11 mouse cellular contexts compared by ENCODE assay signal in the genomic region with DNA sequence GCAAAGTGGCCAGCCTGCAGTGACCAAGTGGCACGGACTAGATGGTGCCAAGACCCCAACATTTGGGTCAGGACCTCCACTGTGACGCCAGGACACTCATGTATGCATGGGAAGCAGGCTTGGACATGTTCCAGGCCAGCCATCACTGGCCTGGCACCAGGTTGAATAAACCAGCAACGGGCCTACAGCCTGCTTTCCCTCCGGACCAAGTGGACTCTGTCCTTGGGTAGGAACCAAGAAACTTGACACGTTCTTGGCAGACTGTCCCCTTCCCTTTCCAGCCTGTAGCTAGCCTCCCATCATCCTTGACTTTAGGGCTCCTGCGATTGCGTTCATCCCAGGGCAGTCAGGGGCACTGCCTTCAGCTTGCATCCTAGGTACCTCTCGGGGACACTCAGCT. TPM values are rescaled to one million over a fixed set of nuclear protein-coding genes. Genes with fewer than 3 reads are reported as not detected.
DNase-seq lines count a peak whose midpoint lies in the region; ATAC-seq and TF ChIP-seq lines count a peak whose summit lies in the region.
"Had no signal": no experiment of that assay in that cellular context is flagged by ENCODE, and none has a peak within 500 bp of the region (broad histone marks: within the 10 kb centered on the region; RNA-seq: fewer than 3 reads in every experiment).

No protein-coding gene starts in this region.

- H3K4me3 ChIP-seq in lung, adult 2 months (replicated peaks; ENCODE audit: extremely low read depth, low read depth, low read length), result no peak overlapping the region
- H3K4me3 ChIP-seq: limb, embryonic 15.5 days; neural tube, embryonic 13.5 days had no signal

- no peak for TF ChIP-seq CTCF in lung, adult 2 months (IDR thresholded peaks at IDR 0.05; ENCODE audit: insufficient read depth, low read length)

- H3K4me1 ChIP-seq in lung, adult 2 months (ENCODE audit: control insufficient read depth, insufficient read depth, low read length), result no peaks in the 10 kb centered on the region

- DNase-seq in lung, adult 18-20 months, result peak; percentile 53 to 63
- no peak for DNase-seq in lung, adult 2 months
- peak; percentile 90 for DNase-seq in gastrocnemius, adult 18-20 months (ENCODE audit: low spot score)
- DNase-seq in kidney, adult 8-10 months, result peak; percentile 86 to 89
- peak; percentile 89 for DNase-seq in skeletal muscle tissue, adult 2 months (ENCODE audit: low read depth, low spot score)
- no peak for DNase-seq in spleen, postnatal 14 days (ENCODE audit: low spot score in 2 of 2)
- DNase-seq: thymus, postnatal 36 days had no signal

- 51% methylated on average over 8 of the region's 8 CpGs for WGBS in lung, adult 2 months

- no peak for ATAC-seq in granulocyte monocyte progenitor cell, adult 5-6 weeks (replicated peaks; ENCODE audit: poor library complexity, severe bottlenecking)
- ATAC-seq: Patski had no signal

- TF ChIP-seq POLR2A in lung, adult 2 months (IDR thresholded peaks at IDR 0.05; ENCODE audit: borderline replicate concordance, extremely low read depth, low read depth, low read length), result no peak

RNA-seq across cellular contexts. Expression of a gene that starts 11.2 kb away (rescaled TPM):
- polyA plus RNA-seq in lung, adult 2 months (2012; rRNA removed), result 378 and 717 TPM in 2 replicates
- 10 to 100 TPM; 41.6 to 68.4 TPM for total RNA-seq in gastrocnemius, adult 18-20 months (2021)
- 7.7 and 12.3 TPM in 2 replicates for total RNA-seq in granulocyte monocyte progenitor cell, adult 5-6 weeks (2014; fragmentation: Nextera tagmentation)
- total RNA-seq in granulocyte monocyte progenitor cell, adult 5-6 weeks (2017), result 24.6 and 27.0 TPM in 2 replicates

RNA-seq across cellular contexts. Expression of a gene that starts 14.5 kb away (rescaled TPM):
- polyA plus RNA-seq in lung, adult 2 months (2012; rRNA removed), result 75.2 and 76.3 TPM in 2 replicates
- total RNA-seq in gastrocnemius, adult 18-20 months (2021), result 10 to 100 TPM; 65.4 to 70.3 TPM
- total RNA-seq in granulocyte monocyte progenitor cell, adult 5-6 weeks (2014; fragmentation: Nextera tagmentation), result 187 and 226 TPM in 2 replicates
- total RNA-seq in granulocyte monocyte progenitor cell, adult 5-6 weeks (2017), result 247 and 312 TPM in 2 replicates

RNA-seq across cellular contexts. Expression of a gene that starts 15.7 kb away (rescaled TPM):
- polyA plus RNA-seq in lung, adult 2 months (2012; rRNA removed), result 0.03 TPM in 1 of 2 replicates, not detected in the other
- total RNA-seq in gastrocnemius, adult 18-20 months (2021), result not detected
- not detected in 2 replicates for total RNA-seq in granulocyte monocyte progenitor cell, adult 5-6 weeks (2014; fragmentation: Nextera tagmentation)
- not detected in 2 replicates for total RNA-seq in granulocyte monocyte progenitor cell, adult 5-6 weeks (2017)

RNA-seq across cellular contexts. Expression of a gene that starts 27.4 kb away (rescaled TPM):
- 32.2 and 33.7 TPM in 2 replicates for polyA plus RNA-seq in lung, adult 2 months (2012; rRNA removed)
- total RNA-seq in gastrocnemius, adult 18-20 months (2021), result 10 to 100 TPM; 11.9 to 13.7 TPM
- 8.5 and 31.0 TPM in 2 replicates for total RNA-seq in granulocyte monocyte progenitor cell, adult 5-6 weeks (2014; fragmentation: Nextera tagmentation)
- 6.5 and 6.9 TPM in 2 replicates for total RNA-seq in granulocyte monocyte progenitor cell, adult 5-6 weeks (2017)

RNA-seq across cellular contexts. Expression of a gene that starts 30.8 kb away (rescaled TPM):
- polyA plus RNA-seq in lung, adult 2 months (2012; rRNA removed), result 0.43 and 1.2 TPM in 2 replicates
- not detected for total RNA-seq in gastrocnemius, adult 18-20 months (2021)
- total RNA-seq in granulocyte monocyte progenitor cell, adult 5-6 weeks (2014; fragmentation: Nextera tagmentation), result not detected in 2 replicates
- not detected in 2 replicates for total RNA-seq in granulocyte monocyte progenitor cell, adult 5-6 weeks (2017)
- polyA plus RNA-seq: limb, embryonic 15.5 days; neural tube, embryonic 13.5 days had no signal

Comparison
In these comparisons a context has a peak if more than half of its experiments do, and no peak if none do; other contexts are left out.
1. DNase-seq: peak in lung, adult 18-20 months (2 of 2), gastrocnemius, adult 18-20 months (single experiment), kidney, adult 8-10 months (2 of 2) and skeletal muscle tissue, adult 2 months (single experiment); none in lung, adult 2 months (single experiment) and spleen, postnatal 14 days (0 of 2).